Mouse (Mus musculus) forebrain, postnatal 0 days (tissue): ENCODE results near the gene Pttg1. TPM values are rescaled to one million over a fixed set of nuclear protein-coding genes. Genes with fewer than 3 reads are reported as not detected.

Source experiments
- ATAC-seq: fragments of 200-750 bp; cut with Nextera tagmentation; 2 replicates; pipeline ENCODE4 v1.8.0; 2017; ENCODE audit warnings: mild to moderate bottlenecking, moderate library complexity
- DNase-seq: peaks from one replicate; pipeline ENCODE4 v3.0.0-alpha.2; 2015
- H3K27ac ChIP-seq: fragments of 300-500 bp; sonication (generic); 2 replicates; pipeline ENCODE4 v1.5.1; 2014; ENCODE audit warnings: low read depth, mild to moderate bottlenecking, antibody characterized with exemption, low read length, moderate library complexity, mixed read lengths
- H3K27me3 ChIP-seq: fragments of 300-500 bp; sonication (generic); 2 replicates; pipeline ENCODE4 v1.6.1; 2014; ENCODE audit warnings: mild to moderate bottlenecking, low read length, mixed read lengths; ENCODE audit not compliant: insufficient read depth
- H3K36me3 ChIP-seq: fragments of 300-500 bp; sonication (generic); 2 replicates; pipeline ENCODE4 v1.6.1; 2014; ENCODE audit warnings: mild to moderate bottlenecking, moderate library complexity; ENCODE audit not compliant: insufficient read depth
- H3K4me1 ChIP-seq: fragments of 300-500 bp; sonication (generic); 2 replicates; pipeline ENCODE4 v1.6.1; 2014; ENCODE audit warnings: antibody characterized with exemption; ENCODE audit not compliant: insufficient read depth
- H3K4me2 ChIP-seq: fragments of 300-500 bp; sonication (generic); 2 replicates; pipeline ENCODE4 v1.6.1; 2014; ENCODE audit warnings: low read depth, mild to moderate bottlenecking, moderate library complexity
- H3K4me3 ChIP-seq: fragments of 300-500 bp; sonication (generic); 2 replicates; pipeline ENCODE4 v1.5.1; 2014; ENCODE audit warnings: low read depth, low read length, mixed read lengths
- H3K9ac ChIP-seq: fragments of 300-500 bp; sonication (generic); 2 replicates; pipeline ENCODE4 v1.6.1; 2014; ENCODE audit warnings: mild to moderate bottlenecking
- H3K9me3 ChIP-seq: fragments of 300-500 bp; sonication (generic); 2 replicates; pipeline ENCODE4 v1.6.1; 2016; ENCODE audit warnings: low read length
- CTCF ChIP-seq: sonication (generic); IDR thresholded peaks from 2 replicates; pipeline ENCODE4 v1.5.1; 2016; ENCODE audit warnings: antibody characterized with exemption, control low read depth, low read depth
- WGBS: fragments of 180-500 bp; shearing (Covaris S2); extraction: QIAGEN DNeasy Blood & Tissue Kit; methylation state at CpG from one replicate; pipeline ENCODE4 v1.1.7; 2014; 5-methylcytosine and 5-hydroxymethylcytosine counted together
- polyA plus RNA-seq: library from polyadenylated mRNA; unstranded; fragments of >200 nt; fragmentation: Nextera tagmentation; extraction: Ambion mirVana; gene quantifications from 2 replicates; pipeline ENCODE4 v1.2.1, GENCODE M21; 2015
- total RNA-seq: library from RNA; depleted of rRNA; stranded (reverse); fragments of >200 nt; gene quantifications from 2 replicates; pipeline ENCODE4 v1.2.3, GENCODE M21; 2014

Gene Pttg1
- total and polyA plus RNA-seq, 2 experiments from 2014 or later: 21.3 to 52.1 TPM

DNA sequence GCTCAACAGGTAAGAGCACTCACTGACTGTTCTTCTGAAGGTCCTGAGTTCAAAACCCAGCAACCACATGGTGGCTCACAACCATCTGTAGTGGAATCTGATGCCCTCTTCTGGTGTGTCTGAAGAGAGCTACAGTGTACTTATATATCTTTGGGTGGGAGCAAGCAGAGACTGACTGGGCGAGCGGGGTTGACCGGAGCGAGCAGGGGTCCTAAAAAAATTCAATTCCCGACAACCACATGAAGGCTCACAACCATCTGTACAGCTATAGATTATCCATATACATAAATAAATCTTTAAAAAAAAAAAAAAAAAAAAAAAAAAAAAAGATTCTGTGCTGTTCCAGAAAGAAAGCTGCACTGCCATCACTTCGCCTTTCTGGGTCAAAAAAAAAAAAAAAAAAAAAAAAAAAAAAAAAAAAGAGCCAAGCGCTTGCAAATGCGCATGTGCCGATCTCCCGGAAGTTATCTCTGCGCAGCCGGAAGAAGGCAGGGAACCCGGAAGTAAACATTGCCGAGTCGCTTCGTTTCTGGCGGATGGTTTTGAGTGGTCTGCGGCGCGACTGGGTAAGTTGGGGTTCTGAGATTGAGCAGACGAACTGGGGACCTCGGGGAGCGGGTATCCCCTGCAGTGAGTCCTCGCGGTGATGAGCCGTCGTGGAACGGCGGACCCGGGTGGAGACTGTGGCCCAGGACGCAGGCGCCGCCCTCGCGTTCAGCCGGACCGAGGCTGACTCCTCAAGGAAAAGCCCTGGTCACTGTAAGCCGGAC, 7.4 kb upstream of the Pttg1 start, which contains the start of gene Slu7:
TSS of gene Slu7 (plus strand) at position 491 of the 770 bp plus-strand sequence.
- Histone ChIP-seq H3K36me3 (peaks cover 11% of the 10 kb centered on the region; the same call in 1 of the 2 replicates), H3K4me1 (peaks cover 6% of the 10 kb centered on the region; the same call in 1 of the 2 replicates), H3K9ac (peak within 1 kb of the TSS; percentile 85), H3K27ac (peak within 1 kb of the TSS; percentile 73), H3K4me2 (peak within 1 kb of the TSS; percentile 63), H3K27me3 (no peaks in the 10 kb centered on the region), H3K9me3 (no peaks in the 10 kb centered on the region), H3K4me3 (peak within 1 kb of the TSS; percentile 82)
- WGBS: 9% methylated on average over 38 of the region's 38 CpGs
- DNase-seq (peak; percentile 89), ATAC-seq (peak; percentile 95)
- TF ChIP-seq CTCF: peak; percentile 30; the same call in 1 of the 2 replicates

DNA sequence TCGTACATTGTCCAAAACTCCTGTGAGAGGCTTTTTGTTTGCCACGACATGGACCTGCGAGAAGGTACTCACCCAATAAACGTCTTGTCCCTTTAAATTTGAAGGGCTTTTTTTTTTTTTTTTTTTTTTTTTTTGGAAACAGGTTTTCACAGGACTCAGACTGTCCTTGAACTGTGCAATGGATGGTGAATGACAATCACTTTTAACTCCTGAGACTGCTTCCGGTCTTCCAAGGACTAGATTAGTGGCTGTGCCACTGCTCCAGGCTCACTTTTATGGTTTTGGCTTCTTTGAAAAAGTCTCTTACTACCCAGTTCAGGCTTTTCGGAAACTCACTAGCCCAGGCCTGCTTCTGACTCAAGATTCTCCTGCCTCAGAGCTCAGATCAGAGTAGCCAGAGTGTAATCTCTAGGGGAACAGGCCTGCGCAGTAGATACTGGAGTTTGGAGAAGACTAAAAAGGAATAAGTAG, 398 bp upstream of the Pttg1 start:
- no peak for DNase-seq
- ATAC-seq: peak; percentile 19; the same call in 1 of the 2 replicates
- Histone ChIP-seq H3K9ac (no peak overlapping the region), H3K4me3 (peak overlapping the region; percentile 54), H3K4me2 (peak overlapping the region; percentile 66), H3K27me3 (no peaks in the 10 kb centered on the region), H3K9me3 (no peaks in the 10 kb centered on the region), H3K4me1 (no peaks in the 10 kb centered on the region), H3K27ac (no peak overlapping the region), H3K36me3 (no peaks in the 10 kb centered on the region)
- TF ChIP-seq CTCF: no peak
- 20% methylated on average over 7 of the region's 7 CpGs for WGBS

DNA sequence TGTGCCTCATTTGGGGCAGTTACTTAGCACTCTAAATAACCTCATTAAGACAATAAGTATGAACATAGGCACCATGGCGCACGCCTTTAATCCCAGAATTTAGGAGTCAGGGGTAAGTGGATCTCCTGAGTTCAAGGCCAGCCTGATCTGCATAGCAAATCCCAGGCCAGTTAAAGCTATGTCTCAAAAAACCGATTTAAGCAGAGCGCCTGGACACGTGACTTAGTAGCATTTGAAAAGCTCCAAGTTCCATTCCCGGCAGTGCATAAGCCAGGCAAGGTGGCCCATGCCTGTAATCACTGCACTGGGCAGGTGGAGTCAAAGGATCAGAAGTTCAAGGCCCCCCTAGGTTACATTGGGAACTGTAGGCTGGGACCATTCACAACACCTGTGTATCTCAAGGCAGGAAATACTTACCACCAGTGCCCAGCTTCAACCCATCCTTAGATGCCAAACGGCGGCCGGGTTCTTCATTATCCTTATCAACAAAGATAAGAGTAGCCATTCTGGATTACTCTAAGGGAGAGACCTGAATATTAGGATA, 813 bp downstream of the Pttg1 start:
- no peaks in the 10 kb centered on the region for H3K4me1 ChIP-seq
- no peaks in the 10 kb centered on the region for H3K9me3 ChIP-seq
- WGBS: 91% methylated on average over 9 of the region's 9 CpGs
- no peaks in the 10 kb centered on the region for H3K36me3 ChIP-seq
- no peak for TF ChIP-seq CTCF
- H3K4me2 ChIP-seq: peak overlapping the region; percentile 66; the same call in 1 of the 2 replicates
- no peak overlapping the region for H3K4me3 ChIP-seq
- no peak for DNase-seq
- no peak overlapping the region for H3K9ac ChIP-seq
- no peak overlapping the region for H3K27ac ChIP-seq
- ATAC-seq: no peak
- no peaks in the 10 kb centered on the region for H3K27me3 ChIP-seq

DNA sequence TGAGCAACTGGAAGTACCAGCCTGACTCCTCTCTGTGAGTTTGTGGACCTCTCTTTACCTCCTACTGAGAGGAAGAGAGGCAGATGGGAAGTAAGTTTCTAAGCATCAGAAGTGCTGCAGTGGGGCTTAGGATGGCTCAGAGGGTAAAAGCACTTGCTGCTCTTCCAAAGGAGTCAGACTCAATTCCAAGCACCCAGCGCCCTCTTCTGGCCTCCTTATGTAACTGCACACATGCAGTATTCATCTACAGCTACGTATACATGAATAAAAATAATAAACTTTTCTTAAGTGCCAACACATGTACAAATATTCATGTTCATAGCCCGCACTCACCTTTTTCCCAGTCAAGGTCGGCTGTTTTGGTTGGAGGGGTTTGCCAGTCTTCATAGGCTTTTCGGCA, 1.7 kb downstream of the Pttg1 start:
- Histone ChIP-seq H3K4me3 (no peak overlapping the region), H3K4me2 (no peak overlapping the region), H3K36me3 (no peaks in the 10 kb centered on the region), H3K4me1 (no peaks in the 10 kb centered on the region), H3K9me3 (no peaks in the 10 kb centered on the region), H3K9ac (no peak overlapping the region), H3K27ac (no peak overlapping the region), H3K27me3 (no peaks in the 10 kb centered on the region)
- WGBS: 74% methylated on average over 5 of the region's 5 CpGs
- ATAC-seq (no peak), DNase-seq (no peak)
- peak; percentile 64 for TF ChIP-seq CTCF

DNA sequence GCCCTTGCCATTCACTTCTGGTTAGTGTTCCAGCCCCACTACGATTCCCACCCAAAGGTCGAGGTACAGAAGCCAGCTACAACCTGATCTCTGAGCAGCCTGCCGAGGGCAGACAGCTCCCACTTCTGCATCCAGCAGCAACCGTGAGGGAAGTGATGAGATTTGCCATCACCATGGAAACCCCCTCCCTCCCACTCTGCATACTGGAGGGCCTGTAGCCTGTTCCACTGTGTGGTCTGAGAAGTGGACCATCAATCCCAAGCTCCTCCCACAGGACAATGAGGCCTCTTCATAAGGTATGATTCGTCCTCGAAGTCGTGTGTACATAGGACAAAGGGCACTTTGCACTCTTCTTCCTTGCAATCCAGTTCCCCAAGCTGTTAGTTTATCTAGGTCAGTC, 8.8 kb downstream of the Pttg1 start:
- 53% methylated on average over 7 of the region's 7 CpGs for WGBS
- Histone ChIP-seq H3K4me2 (no peak overlapping the region), H3K36me3 (no peaks in the 10 kb centered on the region), H3K4me1 (no peaks in the 10 kb centered on the region), H3K9me3 (no peaks in the 10 kb centered on the region), H3K4me3 (no peak overlapping the region), H3K27me3 (no peaks in the 10 kb centered on the region), H3K9ac (no peak overlapping the region), H3K27ac (no peak overlapping the region)
- ATAC-seq: peak; percentile 29; the same call in 1 of the 2 replicates
- DNase-seq: no peak
- TF ChIP-seq CTCF: no peak

DNA sequence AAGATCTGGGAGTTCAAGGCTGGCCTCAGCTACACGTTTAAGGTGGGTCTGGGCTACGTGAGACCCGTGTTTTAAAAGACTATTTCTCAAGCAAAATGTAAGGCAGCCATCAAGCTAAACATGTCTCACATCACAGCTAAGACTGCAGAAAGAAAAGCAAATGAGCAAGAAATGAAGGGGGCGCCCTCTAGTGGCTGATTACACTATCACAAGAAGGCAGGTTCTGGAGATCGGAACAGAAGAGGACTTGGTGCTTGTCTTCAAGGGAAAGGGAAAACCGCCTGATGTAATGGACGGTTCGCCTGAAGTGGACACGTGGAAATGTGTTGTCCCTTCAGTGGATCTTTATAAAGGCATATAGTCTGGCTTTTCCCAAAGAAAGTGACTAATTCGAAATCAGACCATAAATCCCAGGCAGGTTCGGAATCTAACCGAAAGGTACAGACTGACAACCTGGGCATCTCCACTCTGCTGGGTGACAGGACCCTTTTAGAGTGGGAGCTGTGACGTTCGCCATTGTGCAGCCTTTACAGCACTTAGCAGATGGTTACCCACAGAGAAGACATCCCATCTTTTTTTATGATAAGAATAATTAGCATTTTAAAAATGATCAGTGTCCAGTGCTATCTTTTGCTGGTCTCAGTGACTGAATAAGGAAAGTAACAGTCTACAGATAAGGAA, 13.1 kb downstream of the Pttg1 start:
- Histone ChIP-seq H3K9me3 (no peaks in the 10 kb centered on the region), H3K27ac (no peak overlapping the region), H3K9ac (no peak overlapping the region), H3K4me1 (no peaks in the 10 kb centered on the region), H3K36me3 (no peaks in the 10 kb centered on the region), H3K4me2 (no peak overlapping the region), H3K4me3 (no peak overlapping the region), H3K27me3 (no peaks in the 10 kb centered on the region)
- TF ChIP-seq CTCF: peak; percentile 95
- 24% methylated on average over 14 of the region's 14 CpGs for WGBS
- ATAC-seq: peak; percentile 82
- peak; percentile 90 for DNase-seq
